Mouse (Mus musculus) brown adipose tissue, adult 24 weeks (tissue): ENCODE data around the gene Dclk1. TPM values are rescaled to one million over a fixed set of nuclear protein-coding genes. Genes with fewer than 3 reads are reported as not detected.

ENCODE experiments used
- H3K27ac ChIP-seq: fragments of 200-500 bp; replicated peaks from 2 replicates; pipeline ENCODE4 v1.5.1; 2012; ENCODE audit warnings: low read depth, mild to moderate bottlenecking, low read length
- H3K4me1 ChIP-seq: fragments of 200-500 bp; 2 replicates; pipeline ENCODE4 v1.6.1; 2012; ENCODE audit warnings: low read length, mixed read lengths; ENCODE audit not compliant: control insufficient read depth, insufficient read depth, insufficient read length
- H3K4me3 ChIP-seq: fragments of 200-500 bp; 2 replicates; pipeline ENCODE4 v1.5.1; 2012; ENCODE audit warnings: low read depth, mild to moderate bottlenecking, low read length, moderate library complexity; ENCODE audit not compliant: insufficient read depth
- polyA plus RNA-seq: library from polyadenylated mRNA; stranded (reverse); fragments of >200 nt; gene quantifications from 2 replicates; pipeline ENCODE4 v1.2.4, GENCODE M21; 2012; ENCODE audit not compliant: missing spikeins, insufficient read depth, insufficient read length

The Dclk1 gene
- polyA plus RNA-seq, 1 experiment, result 2.6 TPM

- Histone ChIP-seq H3K4me1 (no peaks in the 10 kb centered on the region), H3K27ac (no peak overlapping the region), H3K4me3 (no peak overlapping the region)
These were observed 37.8 kb downstream of the Dclk1 start for GRCm38 (mm10) chr3:55279923-55280322.

DNA sequence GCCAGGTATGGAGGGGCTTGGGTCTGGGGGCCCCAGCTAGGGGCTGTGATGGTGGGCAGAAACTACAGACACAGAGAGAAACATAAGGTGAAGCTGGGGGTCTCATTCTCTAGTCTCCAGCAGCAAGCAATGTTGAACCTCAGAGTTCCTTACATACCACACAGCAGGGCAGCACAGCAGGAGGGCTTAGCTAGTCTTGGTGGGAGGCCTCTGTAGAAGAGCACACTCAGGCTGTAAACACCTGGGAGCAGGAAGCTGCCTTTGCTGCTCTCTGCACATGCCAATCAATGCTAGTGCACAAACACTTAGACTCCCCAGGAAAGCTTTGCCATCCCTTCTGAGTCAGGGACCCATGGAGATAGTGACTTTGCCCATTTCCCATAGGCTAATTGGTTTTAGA lies 38.3 kb downstream of the Dclk1 start:
- H3K4me1 ChIP-seq, result no peaks in the 10 kb centered on the region
- no peak overlapping the region for H3K4me3 ChIP-seq
- no peak overlapping the region for H3K27ac ChIP-seq

- Histone ChIP-seq H3K4me3 (no peak overlapping the region), H3K27ac (no peak overlapping the region), H3K4me1 (no peaks in the 10 kb centered on the region)
These were observed 42.1 kb downstream of the Dclk1 start for GRCm38 (mm10) chr3:55284215-55284614.

GRCm38 (mm10) chr3:55288726-55289125 lies 46.6 kb downstream of the Dclk1 start:
- no peak overlapping the region for H3K4me3 ChIP-seq
- no peak overlapping the region for H3K27ac ChIP-seq
- H3K4me1 ChIP-seq, result no peaks in the 10 kb centered on the region

DNA sequence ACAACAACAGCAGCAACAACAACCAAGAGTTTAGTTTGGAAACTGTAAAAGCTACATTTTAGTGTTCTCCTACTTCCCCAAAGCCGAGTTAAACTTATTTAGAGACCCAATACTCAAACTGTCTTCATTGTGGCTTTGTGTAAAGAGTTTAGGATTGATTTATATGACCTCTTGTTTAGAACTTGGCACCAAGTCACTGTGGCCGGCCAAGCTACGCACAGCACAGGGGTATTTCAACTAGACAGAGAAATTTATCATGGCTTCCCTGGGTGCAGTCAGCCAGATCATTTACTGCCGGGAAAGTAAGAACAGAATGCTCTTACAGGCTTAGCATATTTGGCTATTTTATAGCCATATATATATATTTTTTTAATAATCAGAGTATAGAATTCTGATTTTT lies 49.8 kb downstream of the Dclk1 start:
- H3K27ac ChIP-seq, result no peak overlapping the region
- no peak overlapping the region for H3K4me3 ChIP-seq
- H3K4me1 ChIP-seq, result no peaks in the 10 kb centered on the region

DNA sequence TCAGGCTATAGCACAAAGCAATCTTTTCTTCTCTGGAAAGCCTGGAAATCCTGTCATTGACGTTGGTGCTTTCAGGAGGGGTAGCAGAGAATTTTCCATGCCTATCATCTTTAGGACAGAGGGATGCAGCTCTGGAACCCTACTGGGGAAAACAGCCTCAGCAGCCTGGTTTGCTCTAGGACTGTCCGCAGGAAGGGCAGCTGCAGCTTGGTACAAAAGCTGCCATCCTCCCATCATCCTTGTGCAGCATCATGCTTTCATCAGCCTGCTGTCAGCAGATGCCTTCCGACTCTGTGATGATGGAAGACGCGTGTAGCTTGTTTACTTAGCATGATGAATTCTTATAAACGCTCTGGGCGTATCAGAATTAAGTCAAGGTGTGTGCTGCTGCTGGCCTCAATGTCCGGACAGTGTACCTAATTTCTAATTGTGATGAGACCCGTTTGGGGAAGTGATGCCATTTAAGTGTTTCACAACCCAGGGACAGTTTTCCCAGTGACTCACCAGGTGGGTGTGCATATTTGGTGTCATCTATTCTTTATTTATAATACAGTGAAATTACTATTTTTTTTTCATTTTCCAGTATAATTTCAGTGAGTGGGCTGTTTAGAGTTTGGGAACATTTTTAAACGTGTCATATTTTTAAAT lies 50.7 kb downstream of the Dclk1 start:
- Histone ChIP-seq H3K4me3 (no peak overlapping the region), H3K27ac (no peak overlapping the region), H3K4me1 (no peaks in the 10 kb centered on the region)

- Histone ChIP-seq H3K4me3 (no peak overlapping the region), H3K27ac (no peak overlapping the region), H3K4me1 (peaks cover 2% of the 10 kb centered on the region; the same call in 1 of the 2 replicates)
These were observed 63.5 kb downstream of the Dclk1 start for GRCm38 (mm10) chr3:55305653-55306052.

DNA sequence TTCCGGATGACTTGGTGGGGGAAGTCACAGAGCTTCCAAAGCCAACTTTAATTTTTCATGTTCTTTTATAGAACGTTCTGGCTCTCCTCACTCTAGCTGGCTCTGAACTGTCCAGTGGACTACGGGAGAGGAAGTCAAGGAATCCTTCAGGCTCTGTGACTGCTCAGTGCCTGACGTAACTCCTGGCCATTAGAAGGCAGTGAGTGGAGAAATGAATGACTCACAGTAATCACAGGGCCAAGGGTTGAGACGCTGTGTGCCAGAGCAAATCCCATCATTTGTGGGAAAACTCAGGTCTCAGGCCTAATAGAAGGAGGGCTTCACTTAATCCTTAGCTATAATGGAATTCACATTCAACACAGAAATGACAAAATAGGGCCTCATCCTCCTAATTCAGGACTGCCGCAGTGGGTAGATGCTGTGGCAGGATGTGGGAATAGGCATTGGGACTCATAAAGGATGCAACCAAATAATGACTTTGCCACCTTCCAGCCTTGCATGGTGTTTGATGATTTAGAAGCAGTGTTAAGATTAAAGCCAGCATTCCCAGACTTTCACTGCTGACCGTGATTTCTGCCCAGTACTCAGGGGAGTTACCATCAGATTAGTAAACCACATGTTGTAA lies 65.5 kb downstream of the Dclk1 start:
- Histone ChIP-seq H3K4me1 (peaks cover 2% of the 10 kb centered on the region; the same call in 1 of the 2 replicates), H3K27ac (no peak overlapping the region), H3K4me3 (no peak overlapping the region)

DNA sequence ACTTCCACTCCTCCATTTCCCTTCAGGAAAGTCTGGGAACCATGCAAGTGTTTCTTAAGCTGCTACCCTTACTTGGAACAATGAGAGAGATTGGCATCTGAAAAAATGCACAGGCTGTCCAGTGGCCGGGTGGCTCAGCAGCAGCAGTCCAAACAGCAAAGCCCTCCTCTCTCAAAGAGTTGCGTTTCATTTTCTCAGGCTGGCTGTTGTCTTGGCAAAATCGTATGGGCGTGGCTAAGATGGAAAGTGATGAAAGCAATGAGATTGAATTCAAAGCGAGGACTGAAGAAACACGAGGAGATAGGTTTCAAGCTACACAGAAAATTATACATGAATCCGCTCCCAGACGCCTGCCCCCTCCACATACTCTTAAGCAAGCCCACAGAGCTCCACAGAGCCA lies 67.8 kb downstream of the Dclk1 start:
- H3K4me3 ChIP-seq, result no peak overlapping the region
- H3K27ac ChIP-seq, result no peak overlapping the region

GRCm38 (mm10) chr3:55315827-55316226 lies 73.7 kb downstream of the Dclk1 start:
- Histone ChIP-seq H3K27ac (no peak overlapping the region), H3K4me3 (no peak overlapping the region)

More for the DNA sequence above, 67.8 kb downstream of the Dclk1 start:
- peaks cover 2% of the 10 kb centered on the region; the same call in 1 of the 2 replicates for H3K4me1 ChIP-seq

DNA sequence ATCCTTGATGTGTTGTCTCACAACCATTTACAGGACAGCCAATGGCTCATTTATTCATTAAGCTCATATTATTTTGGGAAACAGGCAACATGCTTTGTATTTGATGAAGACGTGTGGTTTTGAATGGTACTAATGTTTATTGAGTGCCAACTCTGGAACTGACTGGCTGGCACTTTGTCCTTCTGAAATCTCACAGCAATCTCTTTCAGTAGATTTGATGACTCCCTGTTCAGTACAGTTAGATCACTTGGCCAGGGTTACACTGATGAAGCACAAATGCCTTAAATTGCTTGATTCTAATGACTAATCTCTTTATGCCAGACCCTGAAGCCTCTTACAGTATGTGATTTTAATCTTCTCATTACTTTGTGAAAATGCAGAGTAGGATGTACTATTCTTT lies 75.9 kb downstream of the Dclk1 start:
- H3K4me3 ChIP-seq, result no peak overlapping the region
- H3K4me1 ChIP-seq, result no peaks in the 10 kb centered on the region
- H3K27ac ChIP-seq, result no peak overlapping the region

More at GRCm38 (mm10) chr3:55315827-55316226, 73.7 kb downstream of the Dclk1 start:
- H3K4me1 ChIP-seq, result no peaks in the 10 kb centered on the region

GRCm38 (mm10) chr3:55320572-55320971 lies 78.4 kb downstream of the Dclk1 start:
- Histone ChIP-seq H3K4me3 (no peak overlapping the region), H3K4me1 (no peaks in the 10 kb centered on the region), H3K27ac (no peak overlapping the region)

DNA sequence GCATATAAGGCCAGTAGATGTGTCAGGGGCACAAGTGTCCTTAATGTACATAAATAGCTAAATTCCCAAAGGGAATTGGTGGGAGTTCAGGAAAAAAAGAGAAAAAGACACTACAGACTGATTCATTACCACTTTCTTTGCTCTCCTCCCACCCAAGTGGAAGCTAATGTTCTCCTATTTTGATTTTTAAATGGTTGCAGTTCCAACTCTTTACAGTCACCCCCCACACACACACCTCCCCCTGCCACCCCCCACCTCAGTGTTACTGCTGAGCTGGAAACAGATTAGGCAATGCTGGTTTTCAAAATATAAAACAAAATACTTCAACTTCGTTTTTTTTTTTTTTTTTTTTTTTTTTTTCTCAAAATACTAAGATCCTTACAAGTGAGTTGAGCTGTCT lies 81.9 kb downstream of the Dclk1 start:
- Histone ChIP-seq H3K4me1 (no peaks in the 10 kb centered on the region), H3K4me3 (no peak overlapping the region), H3K27ac (no peak overlapping the region)

GRCm38 (mm10) chr3:55330496-55330895 lies 88.3 kb downstream of the Dclk1 start:
- no peak overlapping the region for H3K27ac ChIP-seq
- no peak overlapping the region for H3K4me3 ChIP-seq
- no peaks in the 10 kb centered on the region for H3K4me1 ChIP-seq

- Histone ChIP-seq H3K4me3 (no peak overlapping the region), H3K27ac (no peak overlapping the region), H3K4me1 (no peaks in the 10 kb centered on the region)
These were observed 89.5 kb downstream of the Dclk1 start for GRCm38 (mm10) chr3:55331694-55332093.

- Histone ChIP-seq H3K27ac (no peak overlapping the region), H3K4me3 (no peak overlapping the region), H3K4me1 (no peaks in the 10 kb centered on the region)
These were observed 91.3 kb downstream of the Dclk1 start for GRCm38 (mm10) chr3:55333511-55333910.
